Mouse (Mus musculus) heart, postnatal 4 days (tissue): Measurements from ENCODE around the gene Stxbp6. TPM values are rescaled to one million over a fixed set of nuclear protein-coding genes. Genes with fewer than 3 reads are reported as not detected.
"Not testable (repeated sequence)": the region's sequence is repeated elsewhere in the genome, so short reads cannot be mapped to it uniquely, and the experiment has no call there.

ENCODE experiments used
- DNase-seq: peaks from one replicate; pipeline ENCODE4 v3.0.0; 2021
- total RNA-seq, 2 experiments: library from RNA; stranded (reverse); gene quantifications; 2 replicates each; pipeline ENCODE4 v1.2.3; 2021

Stxbp6 gene
- 10 to 100 TPM; 12.2 to 15.5 TPM for total RNA-seq

GRCm38 (mm10) chr12:45074611-45075342 is at the start of gene Stxbp6:
TSS of gene Stxbp6 (minus strand) at chr12:45074709.
- peak; percentile 82 for DNase-seq

- DNase-seq: not testable (repeated sequence)
These were observed 28.4 kb upstream of the Stxbp6 start for GRCm38 (mm10) chr12:45102954-45103353.

GRCm38 (mm10) chr12:45093732-45094131 is 19.2 kb upstream of the Stxbp6 start:
- DNase-seq: no peak

GRCm38 (mm10) chr12:45092444-45092843 is 17.9 kb upstream of the Stxbp6 start:
- DNase-seq: no peak

- DNase-seq: no peak
These were observed 8.6 kb upstream of the Stxbp6 start for GRCm38 (mm10) chr12:45083145-45083475.

- DNase-seq: no peak
These were observed 8.1 kb upstream of the Stxbp6 start for GRCm38 (mm10) chr12:45082379-45083144.

GRCm38 (mm10) chr12:45081617-45082016 is 7.1 kb upstream of the Stxbp6 start:
- DNase-seq: no peak

- no peak for DNase-seq
These were observed 6.2 kb upstream of the Stxbp6 start for GRCm38 (mm10) chr12:45080753-45081122.

GRCm38 (mm10) chr12:45080036-45080752 is 5.7 kb upstream of the Stxbp6 start:
- DNase-seq: no peak

- no peak for DNase-seq
These were observed 1.1 kb upstream of the Stxbp6 start for GRCm38 (mm10) chr12:45075631-45076030.

GRCm38 (mm10) chr12:45074042-45074601 is 387 bp downstream of the Stxbp6 start:
- peak; percentile 83 for DNase-seq

- peak; percentile 26 for DNase-seq
These were observed 1.0 kb downstream of the Stxbp6 start for GRCm38 (mm10) chr12:45073331-45074041.

- no peak for DNase-seq
These were observed 2.3 kb downstream of the Stxbp6 start for GRCm38 (mm10) chr12:45072185-45072584.

- no peak for DNase-seq
These were observed 4.3 kb downstream of the Stxbp6 start for GRCm38 (mm10) chr12:45070186-45070585.

- DNase-seq: no peak
These were observed 6.3 kb downstream of the Stxbp6 start for GRCm38 (mm10) chr12:45068145-45068754.

GRCm38 (mm10) chr12:45067686-45068085 is 6.8 kb downstream of the Stxbp6 start:
- DNase-seq: no peak

GRCm38 (mm10) chr12:45067047-45067685 is 7.3 kb downstream of the Stxbp6 start:
- peak; percentile 27 for DNase-seq

GRCm38 (mm10) chr12:45063606-45064005 is 10.9 kb downstream of the Stxbp6 start:
- peak; percentile 70 for DNase-seq

GRCm38 (mm10) chr12:45061336-45061735 is 13.2 kb downstream of the Stxbp6 start:
- DNase-seq: no peak

GRCm38 (mm10) chr12:45060804-45061203 is 13.7 kb downstream of the Stxbp6 start:
- no peak for DNase-seq

- no peak for DNase-seq
These were observed 16.5 kb downstream of the Stxbp6 start for GRCm38 (mm10) chr12:45058007-45058406.
